ENCODE assay signal across 7 mouse cellular contexts in genomic region chr11:114745134-114745533, GRCm38 (mm10). TPM values are rescaled to one million over a fixed set of nuclear protein-coding genes. Genes with fewer than 3 reads are reported as not detected.
A peak's percentile ranks its signal among the peaks of the same experiment; 100 is the strongest.
DNase-seq lines count a peak whose midpoint lies in the region; ATAC-seq lines count a peak whose summit lies in the region.

No protein-coding gene starts in this region.

- no peaks in the 10 kb centered on the region for H3K36me3 ChIP-seq in intestine, embryonic 15.5 days
- H3K36me3 ChIP-seq in midbrain, embryonic 12.5 days: no peaks in the 10 kb centered on the region

- peak; percentile 87 for DNase-seq in adrenal gland, adult 2 months
- DNase-seq in embryo, embryonic 10.5 days (ENCODE audit: low spot score): peak; percentile 96
- peak; percentile 73 for DNase-seq in gastrocnemius, postnatal 25 days
- peak; percentile 87 to 95 for DNase-seq in left cerebral cortex, postnatal 14 days (ENCODE audit: low spot score in 2 of 2)
- peak; percentile 80 for DNase-seq in skeletal muscle tissue, adult 2 months (ENCODE audit: low read depth, low spot score)

- H3K4me2 ChIP-seq in intestine, embryonic 15.5 days (replicated peaks): peak overlapping the region; percentile 54
- peak overlapping the region; percentile 39 for H3K4me2 ChIP-seq in midbrain, embryonic 12.5 days (replicated peaks)

- peak; percentile 76 for ATAC-seq in intestine, embryonic 15.5 days
- ATAC-seq in midbrain, embryonic 12.5 days (ENCODE audit: low FRiP score, low read depth): peak; percentile 47; the same call in 1 of the 2 replicates

- no peaks in the 10 kb centered on the region for H3K4me1 ChIP-seq in intestine, embryonic 15.5 days (replicated peaks)
- peaks cover 22% of the 10 kb centered on the region for H3K4me1 ChIP-seq in midbrain, embryonic 12.5 days

- no peak overlapping the region for H3K4me3 ChIP-seq in intestine, embryonic 15.5 days (replicated peaks)
- no peak overlapping the region for H3K4me3 ChIP-seq in midbrain, embryonic 12.5 days

- no peaks in the 10 kb centered on the region for H3K9me3 ChIP-seq in intestine, embryonic 15.5 days
- H3K9me3 ChIP-seq in midbrain, embryonic 12.5 days: no peaks in the 10 kb centered on the region

- intact Hi-C loops in left cerebral cortex, postnatal 14 days (cut with DNase I): loop anchor here (2.0 kb wide), 3 partner anchors 44 to 168 kb away; no protein-coding TSS in a partner anchor

- H3K27me3 ChIP-seq in intestine, embryonic 15.5 days (replicated peaks): no peaks in the 10 kb centered on the region
- H3K27me3 ChIP-seq in midbrain, embryonic 12.5 days: peaks cover 39% of the 10 kb centered on the region

- WGBS in intestine, embryonic 15.5 days: 2% methylated on average over 12 of the region's 12 CpGs
- 2% methylated on average over 12 of the region's 12 CpGs for WGBS in midbrain, embryonic 12.5 days

- H3K9ac ChIP-seq in intestine, embryonic 15.5 days: no peak overlapping the region
- 0 out of 2 replicates have a peak overlapping the region, but pooled peaks have one; percentile 15 for H3K9ac ChIP-seq in midbrain, embryonic 12.5 days (replicated peaks)

- H3K27ac ChIP-seq in intestine, embryonic 15.5 days: no peak overlapping the region
- no peak overlapping the region for H3K27ac ChIP-seq in midbrain, embryonic 12.5 days (replicated peaks)

RNA-seq across cellular contexts. Expression of gene Dnaic2, which starts 17.9 kb away (rescaled TPM):
- under 1 TPM; 0.17 to 0.58 TPM for total RNA-seq in adrenal gland, adult 2 months (2021)
- polyA plus RNA-seq in adrenal gland, adult 2 months (2012; rRNA removed): 0.49 and 0.85 TPM in 2 replicates
- total RNA-seq in gastrocnemius, postnatal 25 days (2021): under 1 TPM; 0.24 to 0.61 TPM
- polyA plus RNA-seq in intestine, embryonic 15.5 days (2015; fragmentation: Nextera tagmentation; extraction: Ambion mirVana): 0.21 and 0.29 TPM in 2 replicates
- 1 to 10 TPM in 1 of 2 experiments, under 1 TPM in 1; 0.99 to 1.8 TPM for total RNA-seq in left cerebral cortex, postnatal 14 days (2021)
- 1.3 and 2.4 TPM in 2 replicates for polyA plus RNA-seq in midbrain, embryonic 12.5 days (2016; fragmentation: Nextera tagmentation; extraction: Ambion mirVana)

RNA-seq across cellular contexts. Expression of gene Kif19a, which starts 20.1 kb away (rescaled TPM):
- under 1 TPM; 0.48 to 0.66 TPM for total RNA-seq in adrenal gland, adult 2 months (2021)
- polyA plus RNA-seq in adrenal gland, adult 2 months (2012; rRNA removed): 0.48 and 1.3 TPM in 2 replicates
- total RNA-seq in gastrocnemius, postnatal 25 days (2021): 1 to 10 TPM; 1.3 to 2.0 TPM
- 0.33 and 0.45 TPM in 2 replicates for polyA plus RNA-seq in intestine, embryonic 15.5 days (2015; fragmentation: Nextera tagmentation; extraction: Ambion mirVana)
- total RNA-seq in left cerebral cortex, postnatal 14 days (2021): 10 to 100 TPM in 1 of 2 experiments, 1 to 10 TPM in 1; 8.8 to 11.2 TPM
- polyA plus RNA-seq in midbrain, embryonic 12.5 days (2016; fragmentation: Nextera tagmentation; extraction: Ambion mirVana): 0.45 and 0.73 TPM in 2 replicates

RNA-seq across cellular contexts. Expression of gene Btbd17, which starts 50.6 kb away (rescaled TPM):
- total RNA-seq in adrenal gland, adult 2 months (2021): not detected
- polyA plus RNA-seq in adrenal gland, adult 2 months (2012; rRNA removed): 0.24 and 0.32 TPM in 2 replicates
- total RNA-seq in gastrocnemius, postnatal 25 days (2021): not detected
- 1.4 and 1.5 TPM in 2 replicates for polyA plus RNA-seq in intestine, embryonic 15.5 days (2015; fragmentation: Nextera tagmentation; extraction: Ambion mirVana)
- 10 to 100 TPM; 38.4 to 38.6 TPM for total RNA-seq in left cerebral cortex, postnatal 14 days (2021)
- 61.0 and 68.5 TPM in 2 replicates for polyA plus RNA-seq in midbrain, embryonic 12.5 days (2016; fragmentation: Nextera tagmentation; extraction: Ambion mirVana)

RNA-seq across cellular contexts. Expression of gene Gpr142, which starts 53.6 kb away (rescaled TPM):
- not detected for total RNA-seq in adrenal gland, adult 2 months (2021)
- polyA plus RNA-seq in adrenal gland, adult 2 months (2012; rRNA removed): not detected in 2 replicates
- not detected for total RNA-seq in gastrocnemius, postnatal 25 days (2021)
- polyA plus RNA-seq in intestine, embryonic 15.5 days (2015; fragmentation: Nextera tagmentation; extraction: Ambion mirVana): 0.21 and 0.51 TPM in 2 replicates
- total RNA-seq in left cerebral cortex, postnatal 14 days (2021): not detected
- not detected in 2 replicates for polyA plus RNA-seq in midbrain, embryonic 12.5 days (2016; fragmentation: Nextera tagmentation; extraction: Ambion mirVana)

Comparison
In these comparisons a context has a peak if more than half of its experiments do, and no peak if none do; other contexts are left out.
1. RNA of gene Btbd17, which starts 50.6 kb away (total RNA-seq): 38.4 to 38.6 TPM in left cerebral cortex, postnatal 14 days; not detected in gastrocnemius, postnatal 25 days and not detected in adrenal gland, adult 2 months; every median in the first group is over 10 times any median in the second.
2. Peak in every context shown above with its lines, with median percentiles within 50 percentile points of each other: DNase-seq.